Mouse (Mus musculus) kidney, postnatal 0 days (tissue): ENCODE results near the gene Btf3. TPM values are rescaled to one million over a fixed set of nuclear protein-coding genes. Genes with fewer than 3 reads are reported as not detected.
A peak's percentile ranks its signal among the peaks of the same experiment; 100 is the strongest.

Source experiments
- ATAC-seq: fragments of 200-750 bp; cut with Nextera tagmentation; replicated peaks from 2 replicates; pipeline ENCODE4 v1.8.0; 2017; ENCODE audit warnings: low read depth, moderate number of reproducible peaks, moderate TSS enrichment, moderate library complexity; ENCODE audit not compliant: low FRiP score
- DNase-seq: peaks from one replicate; pipeline ENCODE4 v3.0.0-alpha.2; 2016; ENCODE audit warnings: low spot score
- H3K27ac ChIP-seq: fragments of 300-500 bp; sonication (generic); 2 replicates; pipeline ENCODE4 v1.5.1; 2014; ENCODE audit warnings: mild to moderate bottlenecking
- H3K27me3 ChIP-seq: fragments of 300-500 bp; sonication (generic); 2 replicates; pipeline ENCODE4 v1.6.1; 2014; ENCODE audit warnings: low read length, mixed read lengths; ENCODE audit not compliant: insufficient read depth
- H3K36me3 ChIP-seq: fragments of 300-500 bp; sonication (generic); 2 replicates; pipeline ENCODE4 v1.6.1; 2014; ENCODE audit warnings: low read length, mixed read lengths; ENCODE audit not compliant: insufficient read depth
- H3K4me1 ChIP-seq: fragments of 300-500 bp; sonication (generic); replicated peaks from 2 replicates; pipeline ENCODE4 v1.6.1; 2014; ENCODE audit warnings: antibody characterized with exemption, low read length, mixed read lengths; ENCODE audit not compliant: insufficient read depth
- H3K4me2 ChIP-seq: fragments of 300-500 bp; sonication (generic); 2 replicates; pipeline ENCODE4 v1.6.1; 2014; ENCODE audit warnings: mild to moderate bottlenecking, low read length, moderate library complexity, mixed read lengths
- H3K4me3 ChIP-seq: fragments of 300-500 bp; sonication (generic); replicated peaks from 2 replicates; pipeline ENCODE4 v1.5.1; 2014; ENCODE audit warnings: low read depth, low read length
- H3K9ac ChIP-seq: fragments of 300-500 bp; sonication (generic); 2 replicates; pipeline ENCODE4 v1.6.1; 2014; ENCODE audit warnings: low read depth, low read length
- H3K9me3 ChIP-seq: fragments of 300-500 bp; sonication (generic); replicated peaks from 2 replicates; pipeline ENCODE4 v1.6.1; 2016; ENCODE audit warnings: low read length, inconsistent platforms, mixed read lengths
- CTCF ChIP-seq: IDR thresholded peaks from 2 replicates; pipeline ENCODE4 v1.5.1; 2016; ENCODE audit warnings: antibody characterized with exemption, low read depth, mild to moderate bottlenecking, moderate library complexity
- WGBS: fragments of 180-500 bp; shearing (Covaris S2); extraction: QIAGEN DNeasy Blood & Tissue Kit; methylation state at CpG from one replicate; pipeline ENCODE4 v1.1.7; 2014; 5-methylcytosine and 5-hydroxymethylcytosine counted together
- polyA plus RNA-seq: library from polyadenylated mRNA; unstranded; fragments of >200 nt; fragmentation: Nextera tagmentation; extraction: Ambion mirVana; gene quantifications from 2 replicates; pipeline ENCODE4 v1.2.1, GENCODE M21; 2015

Btf3 gene
- polyA plus RNA-seq, 1 experiment from 2014 or later, result 788 TPM

GRCm38 (mm10) chr13:98316140-98316479, 696 bp downstream of the Btf3 start:
- Histone ChIP-seq H3K4me3 (peak overlapping the region; percentile 73), H3K9ac (peak overlapping the region; percentile 94), H3K9me3 (no peaks in the 10 kb centered on the region), H3K4me1 (peaks cover 7% of the 10 kb centered on the region; the same call in 1 of the 2 replicates), H3K27ac (peak overlapping the region; percentile 92), H3K36me3 (peaks cover 20% of the 10 kb centered on the region), H3K4me2 (peak overlapping the region; percentile 67), H3K27me3 (no peaks in the 10 kb centered on the region)
- ATAC-seq (no peak), DNase-seq (peak; percentile 55)
- under 1% methylated on average over 17 of the region's 17 CpGs for WGBS
- TF ChIP-seq CTCF, result no peak

- peaks cover 29% of the 10 kb centered on the region for H3K36me3 ChIP-seq
- H3K4me1 ChIP-seq, result peaks cover 7% of the 10 kb centered on the region; the same call in 1 of the 2 replicates
- no peak for DNase-seq
- no peak for TF ChIP-seq CTCF
- 35% methylated on average over 4 of the region's 4 CpGs for WGBS
- H3K4me3 ChIP-seq, result peak overlapping the region; percentile 73; the same call in 1 of the 2 replicates
- no peaks in the 10 kb centered on the region for H3K9me3 ChIP-seq
- H3K4me2 ChIP-seq, result peak overlapping the region; percentile 67
- H3K27ac ChIP-seq, result no peak overlapping the region
- ATAC-seq, result no peak
- no peak overlapping the region for H3K9ac ChIP-seq
- H3K27me3 ChIP-seq, result no peaks in the 10 kb centered on the region
Observed at GRCm38 (mm10) chr13:98315124-98315523, 1.7 kb downstream of the Btf3 start.

GRCm38 (mm10) chr13:98313631-98314030, 3.2 kb downstream of the Btf3 start:
- H3K9ac ChIP-seq, result no peak overlapping the region
- H3K9me3 ChIP-seq, result no peaks in the 10 kb centered on the region
- H3K36me3 ChIP-seq, result peaks cover 40% of the 10 kb centered on the region
- peaks cover 7% of the 10 kb centered on the region; the same call in 1 of the 2 replicates for H3K4me1 ChIP-seq
- H3K4me2 ChIP-seq, result no peak overlapping the region
- H3K27me3 ChIP-seq, result no peaks in the 10 kb centered on the region
- no peak overlapping the region for H3K4me3 ChIP-seq
- no peak for TF ChIP-seq CTCF
- ATAC-seq (no peak), DNase-seq (no peak)
- WGBS, result 71% methylated on average over 7 of the region's 7 CpGs
- H3K27ac ChIP-seq, result no peak overlapping the region

GRCm38 (mm10) chr13:98311597-98311996, 5.2 kb downstream of the Btf3 start:
- Histone ChIP-seq H3K9ac (no peak overlapping the region), H3K27me3 (no peaks in the 10 kb centered on the region), H3K4me1 (peaks cover 7% of the 10 kb centered on the region; the same call in 1 of the 2 replicates), H3K36me3 (peaks cover 44% of the 10 kb centered on the region), H3K4me3 (no peak overlapping the region), H3K27ac (no peak overlapping the region), H3K4me2 (no peak overlapping the region), H3K9me3 (no peaks in the 10 kb centered on the region)
- whole genome bisulfite sequencing, result 91% methylated on average over 5 of the region's 5 CpGs
- ATAC-seq (no peak), DNase-seq (no peak)
- TF ChIP-seq CTCF, result no peak

- Histone ChIP-seq H3K4me2 (no peak overlapping the region), H3K27ac (no peak overlapping the region), H3K4me1 (no peaks in the 10 kb centered on the region), H3K36me3 (peaks cover 44% of the 10 kb centered on the region), H3K9ac (no peak overlapping the region), H3K9me3 (no peaks in the 10 kb centered on the region), H3K27me3 (no peaks in the 10 kb centered on the region), H3K4me3 (no peak overlapping the region)
- 77% methylated on average over 4 of the region's 4 CpGs for WGBS
- ATAC-seq, result no peak
- no peak for TF ChIP-seq CTCF
- DNase-seq, result no peak
Observed at GRCm38 (mm10) chr13:98308724-98309123, 8.1 kb downstream of the Btf3 start.

- DNase-seq (no peak), ATAC-seq (no peak)
- H3K36me3 ChIP-seq, result peaks cover 41% of the 10 kb centered on the region
- H3K4me2 ChIP-seq, result no peak overlapping the region
- no peak overlapping the region for H3K9ac ChIP-seq
- H3K27ac ChIP-seq, result no peak overlapping the region
- no peak overlapping the region for H3K4me3 ChIP-seq
- H3K9me3 ChIP-seq, result no peaks in the 10 kb centered on the region
- H3K27me3 ChIP-seq, result no peaks in the 10 kb centered on the region
- no peak for TF ChIP-seq CTCF
- 80% methylated on average over 5 of the region's 5 CpGs for WGBS
- no peaks in the 10 kb centered on the region for H3K4me1 ChIP-seq
Observed at GRCm38 (mm10) chr13:98308004-98308403, 8.8 kb downstream of the Btf3 start.

- no peaks in the 10 kb centered on the region for H3K27me3 ChIP-seq
- H3K4me1 ChIP-seq, result no peaks in the 10 kb centered on the region
- no peak for TF ChIP-seq CTCF
- WGBS, result 34% methylated on average over 14 of the region's 14 CpGs
- H3K9me3 ChIP-seq, result no peaks in the 10 kb centered on the region
- no peak overlapping the region for H3K4me3 ChIP-seq
- no peak overlapping the region for H3K4me2 ChIP-seq
- H3K27ac ChIP-seq, result no peak overlapping the region
- no peak overlapping the region for H3K9ac ChIP-seq
- no peak for DNase-seq
- no peak for ATAC-seq
- peaks cover 32% of the 10 kb centered on the region for H3K36me3 ChIP-seq
Observed at GRCm38 (mm10) chr13:98306852-98307475, 9.8 kb downstream of the Btf3 start.
